Comparison of ENCODE assay signal across 10 mouse cellular contexts in the genomic region with DNA sequence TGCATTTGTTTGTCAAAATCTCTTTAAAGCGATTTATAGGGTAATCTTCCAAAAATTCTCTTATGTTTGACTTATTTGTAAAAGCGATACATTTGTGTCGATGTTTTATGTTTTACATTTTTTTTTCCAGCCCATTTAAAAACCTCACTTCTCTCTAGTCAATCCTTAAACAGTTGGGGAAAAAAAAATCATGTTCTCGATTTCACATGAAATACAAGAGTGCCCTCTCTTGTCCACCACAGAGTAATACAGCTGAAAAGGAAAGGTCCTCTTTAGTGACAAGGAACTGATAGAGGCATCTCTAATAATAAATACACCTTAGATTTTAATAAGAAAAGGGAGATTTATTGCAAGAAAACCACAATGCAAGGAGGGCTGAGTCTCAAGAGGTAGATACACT.
DNase-seq lines count a peak whose midpoint lies in the region; ATAC-seq lines count a peak whose summit lies in the region.
"Had no signal": no experiment of that assay in that cellular context is flagged by ENCODE, and none has a peak within 500 bp of the region (broad histone marks: within the 10 kb centered on the region; RNA-seq: fewer than 3 reads in every experiment).

No protein-coding gene starts in this region.

- peak; percentile 19 to 58; a peak in 1 of 4 replicates for ATAC-seq in hematopoietic stem cell, adult 5-6 weeks (replicated peaks in 1 of 2; ENCODE audit: insufficient read depth in 1 of 2, low FRiP score in 2 of 2, low TSS enrichment in 1 of 2, low read depth in 1 of 2, poor library complexity in 2 of 2, severe bottlenecking in 2 of 2)
- ATAC-seq: forebrain, embryonic 13.5 days had no signal

- peak; percentile 19 for DNase-seq in kidney, adult 9 months
- no peak for DNase-seq in kidney, postnatal 36 days
- DNase-seq in CD4-positive helper T cell, adult 2 months (ENCODE audit: low read depth, low spot score) = peak; percentile 37
- DNase-seq in MN1 (ENCODE audit: low spot score) = peak; percentile 17
- DNase-seq in adrenal gland, adult 8-10 months = no peak
- DNase-seq in thymus, postnatal 4 days = no peak
- DNase-seq: cerebellum, adult 2 months; kidney, postnatal 14 days had no signal

Comparison
In these comparisons a context has a peak if more than half of its experiments do, and no peak if none do; other contexts are left out.
1. DNase-seq: peak in kidney, adult 9 months (single experiment), CD4-positive helper T cell, adult 2 months (single experiment) and MN1 (single experiment); none in kidney, postnatal 36 days (0 of 2), adrenal gland, adult 8-10 months (single experiment) and thymus, postnatal 4 days (single experiment).